Mouse (Mus musculus) midbrain, postnatal 0 days (tissue): ENCODE results near the gene Atp5f1. TPM values are rescaled to one million over a fixed set of nuclear protein-coding genes. Genes with fewer than 3 reads are reported as not detected.

Source experiments
- ATAC-seq: fragments of 200-750 bp; cut with Nextera tagmentation; 2 replicates; pipeline ENCODE4 v1.8.0; 2017; ENCODE audit warnings: moderate number of reproducible peaks, mild to moderate bottlenecking, moderate TSS enrichment, moderate library complexity; ENCODE audit not compliant: low FRiP score
- DNase-seq: peaks from one replicate; pipeline ENCODE4 v3.0.0-alpha.2; 2015; ENCODE audit warnings: low spot score
- H3K27ac ChIP-seq: fragments of 300-500 bp; sonication (generic); 2 replicates; pipeline ENCODE4 v1.5.1; 2014; ENCODE audit warnings: low read depth, mild to moderate bottlenecking, low read length, mixed read lengths
- H3K27me3 ChIP-seq: fragments of 300-500 bp; sonication (generic); 2 replicates; pipeline ENCODE4 v1.6.1; 2014; ENCODE audit warnings: low read length, control low read depth, mixed read lengths; ENCODE audit not compliant: insufficient read depth
- H3K36me3 ChIP-seq: fragments of 300-500 bp; sonication (generic); 2 replicates; pipeline ENCODE4 v1.6.1; 2014; ENCODE audit warnings: low read length, control low read depth, mixed read lengths; ENCODE audit not compliant: insufficient read depth
- H3K4me1 ChIP-seq: fragments of 300-500 bp; sonication (generic); 2 replicates; pipeline ENCODE4 v1.6.1; 2014; ENCODE audit warnings: mild to moderate bottlenecking, control low read depth, antibody characterized with exemption, low read length, mixed read lengths; ENCODE audit not compliant: insufficient read depth
- H3K4me2 ChIP-seq: fragments of 300-500 bp; sonication (generic); 2 replicates; pipeline ENCODE4 v1.6.1; 2014; ENCODE audit warnings: low read depth, mild to moderate bottlenecking, low read length, mixed read lengths; ENCODE audit not compliant: poor library complexity, severe bottlenecking
- H3K4me3 ChIP-seq: fragments of 300-500 bp; sonication (generic); 2 replicates; pipeline ENCODE4 v1.5.1; 2014; ENCODE audit warnings: low read depth, mild to moderate bottlenecking, low read length, moderate library complexity
- H3K9ac ChIP-seq: fragments of 300-500 bp; sonication (generic); replicated peaks from 2 replicates; pipeline ENCODE4 v1.6.1; 2014; ENCODE audit warnings: mild to moderate bottlenecking, low read length, moderate library complexity, mixed read lengths; ENCODE audit not compliant: poor library complexity, severe bottlenecking
- H3K9me3 ChIP-seq: fragments of 300-500 bp; sonication (generic); 2 replicates; pipeline ENCODE4 v1.6.1; 2016; ENCODE audit warnings: low read length, control low read depth
- CTCF ChIP-seq: IDR thresholded peaks from 2 replicates; pipeline ENCODE4 v1.5.1; 2016; ENCODE audit warnings: antibody characterized with exemption, mild to moderate bottlenecking
- WGBS: fragments of 180-500 bp; shearing (Covaris S2); extraction: QIAGEN DNeasy Blood & Tissue Kit; methylation state at CpG from one replicate; pipeline ENCODE4 v1.1.7; 2014; 5-methylcytosine and 5-hydroxymethylcytosine counted together
- polyA plus RNA-seq: library from polyadenylated mRNA; unstranded; fragments of >200 nt; fragmentation: Nextera tagmentation; extraction: Ambion mirVana; gene quantifications from 2 replicates; pipeline ENCODE4 v1.2.1, GENCODE M21; 2015
- total RNA-seq: library from RNA; depleted of rRNA; stranded (reverse); fragments of >200 nt; gene quantifications from 2 replicates; pipeline ENCODE4 v1.2.3, GENCODE M21; 2014

The Atp5f1 gene
- total and polyA plus RNA-seq, 2 experiments from 2014 or later = 239 to 539 TPM

DNA sequence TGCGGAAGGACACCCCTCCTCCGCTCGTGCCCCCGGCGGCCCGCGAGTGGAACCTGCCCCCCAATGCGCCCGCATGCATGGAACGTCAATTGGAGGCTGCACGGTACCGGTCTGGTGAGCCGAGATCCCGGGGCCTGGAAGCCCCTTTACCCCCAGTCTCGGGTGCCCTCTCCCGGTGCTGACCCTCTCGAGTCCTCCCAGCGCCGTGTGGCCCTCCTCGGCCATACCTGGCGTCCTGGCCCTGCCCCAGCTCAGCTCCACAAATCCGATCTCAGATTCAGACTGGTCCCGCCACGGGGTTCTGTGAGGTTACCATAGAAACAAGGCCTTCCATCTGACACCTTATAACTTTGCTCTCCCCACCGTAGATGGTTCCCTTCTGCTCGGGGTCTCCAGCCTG lies 314 bp downstream of the Atp5f1 start:
- Histone ChIP-seq H3K36me3 (peaks cover 28% of the 10 kb centered on the region), H3K4me3 (peak overlapping the region; percentile 95), H3K9ac (peak overlapping the region; percentile 91), H3K9me3 (no peaks in the 10 kb centered on the region), H3K4me2 (peak overlapping the region; percentile 73), H3K27ac (peak overlapping the region; percentile 85), H3K4me1 (0 out of 2 replicates have a peak, but pooled peaks cover 4% of the 10 kb centered on the region), H3K27me3 (no peaks in the 10 kb centered on the region)
- DNase-seq (peak; percentile 57), ATAC-seq (peak; percentile 67)
- under 1% methylated on average over 23 of the region's 26 CpGs for WGBS
- no peak; the same call in 1 of the 2 replicates for TF ChIP-seq CTCF

DNA sequence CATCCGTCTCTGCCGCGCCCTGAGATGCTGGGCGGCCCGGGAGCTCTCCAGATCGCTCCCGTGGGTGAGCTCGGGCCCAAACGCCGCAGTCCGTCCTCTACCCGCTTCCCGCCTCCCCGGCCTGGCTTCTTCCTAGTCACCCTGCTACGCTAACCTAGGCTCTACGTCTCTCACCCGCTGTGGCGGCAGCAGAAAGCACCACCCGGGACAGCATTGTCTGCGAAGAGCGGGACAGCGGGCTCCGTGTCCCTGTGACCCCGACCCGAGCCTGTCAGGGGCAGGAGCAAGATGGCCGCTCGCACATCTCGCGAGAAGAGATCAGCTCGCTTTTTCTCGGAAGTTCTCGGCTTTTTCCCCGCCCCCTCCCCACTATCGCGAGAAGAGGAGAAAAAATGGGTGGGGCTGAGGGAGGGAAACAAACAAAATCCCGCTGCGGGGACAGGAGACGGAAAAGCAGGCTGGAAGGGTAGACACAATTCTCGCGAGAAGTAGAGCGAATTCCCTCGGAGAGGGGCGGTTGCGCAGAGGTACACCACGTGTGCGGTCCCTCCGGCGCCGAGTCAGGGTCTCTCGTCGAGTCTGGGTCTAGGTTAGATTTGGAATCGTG lies 822 bp downstream of the Atp5f1 start, which contains the start of gene Wdr77:
TSS of gene Wdr77 (plus strand) at position 396 of the 607 bp plus-strand sequence.
- WGBS = under 1% methylated on average over 50 of the region's 52 CpGs
- Histone ChIP-seq H3K27me3 (no peaks in the 10 kb centered on the region), H3K9me3 (no peaks in the 10 kb centered on the region), H3K36me3 (peaks cover 24% of the 10 kb centered on the region), H3K27ac (peak within 1 kb of the TSS; percentile 86), H3K4me3 (peak within 1 kb of the TSS; percentile 95), H3K4me2 (peak within 1 kb of the TSS; percentile 73), H3K9ac (peak within 1 kb of the TSS; percentile 99), H3K4me1 (0 out of 2 replicates have a peak, but pooled peaks cover 4% of the 10 kb centered on the region)
- ATAC-seq (peak; percentile 97), DNase-seq (peak; percentile 99)
- TF ChIP-seq CTCF = no peak

DNA sequence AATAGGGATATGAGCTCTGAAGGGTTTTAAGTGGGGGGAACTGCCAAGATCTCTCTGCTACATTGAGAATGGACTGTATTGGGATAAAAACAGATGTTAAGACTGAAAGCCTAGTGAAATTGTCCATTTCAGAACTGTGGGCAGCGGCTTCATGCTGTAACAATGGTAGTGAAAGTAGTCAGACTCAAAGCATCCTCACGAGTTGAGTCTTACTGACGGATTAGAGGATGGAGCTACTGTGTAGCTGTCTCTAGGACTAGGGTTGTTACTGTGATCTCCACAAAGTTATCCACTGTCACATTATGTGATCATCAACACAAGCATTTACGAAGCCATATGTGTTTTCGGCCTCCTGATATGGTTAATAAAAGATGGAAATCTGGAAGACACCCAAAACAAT lies 1.7 kb downstream of the Atp5f1 start:
- WGBS = 40% methylated on average over 5 of the region's 5 CpGs
- ATAC-seq (no peak), DNase-seq (no peak)
- Histone ChIP-seq H3K27me3 (no peaks in the 10 kb centered on the region), H3K4me2 (peak overlapping the region; percentile 50), H3K9me3 (no peaks in the 10 kb centered on the region), H3K36me3 (peaks cover 21% of the 10 kb centered on the region), H3K27ac (peak overlapping the region; percentile 86; the same call in 1 of the 2 replicates), H3K4me1 (0 out of 2 replicates have a peak, but pooled peaks cover 4% of the 10 kb centered on the region), H3K4me3 (peak overlapping the region; percentile 95), H3K9ac (peak overlapping the region; percentile 99)
- TF ChIP-seq CTCF = no peak

DNA sequence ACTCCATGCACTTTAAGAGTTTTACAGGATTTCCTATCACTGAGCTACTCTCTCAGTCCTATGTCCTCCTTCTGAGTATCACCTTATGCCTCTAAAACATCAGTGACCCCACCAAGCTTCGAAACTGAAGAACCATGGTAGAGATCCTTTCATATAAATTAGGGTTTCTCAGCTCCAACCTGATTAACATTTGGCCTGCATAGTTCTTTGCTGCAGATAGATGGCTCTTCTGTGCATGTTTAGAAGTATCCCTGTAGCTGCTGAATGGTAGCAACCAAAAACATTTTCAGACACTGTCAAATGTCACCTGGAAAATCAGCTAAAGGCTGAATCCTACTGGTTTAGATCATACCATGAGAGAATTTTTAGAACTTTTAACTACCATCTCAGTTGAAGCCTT lies 2.7 kb downstream of the Atp5f1 start:
- no peak overlapping the region for H3K4me3 ChIP-seq
- H3K4me1 ChIP-seq = 0 out of 2 replicates have a peak, but pooled peaks cover 4% of the 10 kb centered on the region
- H3K27ac ChIP-seq = no peak overlapping the region
- TF ChIP-seq CTCF = peak; percentile 60
- no peak overlapping the region for H3K4me2 ChIP-seq
- no peak for DNase-seq
- 0 out of 2 replicates have a peak overlapping the region, but pooled peaks have one; percentile 19 for H3K9ac ChIP-seq
- H3K27me3 ChIP-seq = no peaks in the 10 kb centered on the region
- no peaks in the 10 kb centered on the region for H3K9me3 ChIP-seq
- no peak for ATAC-seq
- 92% methylated on average over 1 of the region's 1 CpGs for WGBS
- peaks cover 15% of the 10 kb centered on the region for H3K36me3 ChIP-seq

DNA sequence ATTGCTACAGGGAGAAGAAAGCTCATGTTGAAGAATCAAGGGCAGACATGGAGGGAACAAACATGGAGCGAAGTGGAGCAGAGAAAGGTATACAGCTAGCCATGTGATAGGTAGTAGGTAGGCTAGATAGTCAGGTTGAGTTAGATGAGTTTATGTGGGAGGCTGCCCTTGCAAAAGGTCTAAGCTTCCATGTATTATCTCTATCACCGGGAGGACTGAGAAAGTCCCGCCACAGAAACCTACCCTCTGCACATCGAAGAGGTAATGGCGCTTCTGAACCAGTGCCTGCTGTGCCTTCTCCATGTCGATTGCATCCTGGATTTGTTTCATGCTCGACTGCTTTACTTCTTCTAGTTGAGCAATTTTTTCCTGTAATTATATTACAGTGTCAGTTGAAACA lies 8.6 kb downstream of the Atp5f1 start:
- TF ChIP-seq CTCF = no peak
- Histone ChIP-seq H3K4me2 (no peak overlapping the region), H3K4me1 (no peaks in the 10 kb centered on the region), H3K27me3 (no peaks in the 10 kb centered on the region), H3K9ac (no peak overlapping the region), H3K27ac (no peak overlapping the region), H3K4me3 (no peak overlapping the region), H3K36me3 (peaks cover 27% of the 10 kb centered on the region), H3K9me3 (no peaks in the 10 kb centered on the region)
- DNase-seq (no peak), ATAC-seq (no peak)
- 94% methylated on average over 7 of the region's 7 CpGs for WGBS

DNA sequence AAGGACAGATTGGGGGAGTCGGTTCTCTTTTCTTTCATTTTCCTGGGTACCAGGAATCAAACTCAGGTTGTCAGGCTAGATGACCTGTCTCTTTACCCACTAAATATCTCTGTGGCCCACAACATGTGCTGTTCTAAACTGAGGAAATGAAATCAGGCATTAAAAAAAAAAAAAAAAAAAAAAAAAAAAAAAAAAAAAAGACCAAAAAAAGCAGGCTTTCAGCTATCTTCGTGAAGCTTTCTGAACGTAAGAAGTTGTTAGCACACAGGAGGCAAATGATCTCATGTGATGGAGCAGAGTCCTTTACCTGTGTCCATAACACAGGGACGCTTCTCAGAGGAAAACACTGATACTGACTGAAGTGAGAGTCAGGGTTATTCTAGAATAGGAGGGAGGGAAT lies 23.8 kb downstream of the Atp5f1 start:
- peaks cover 5% of the 10 kb centered on the region; the same call in 1 of the 2 replicates for H3K36me3 ChIP-seq
- ATAC-seq = no peak
- H3K27me3 ChIP-seq = no peaks in the 10 kb centered on the region
- no peaks in the 10 kb centered on the region for H3K4me1 ChIP-seq
- no peak for DNase-seq
- no peaks in the 10 kb centered on the region for H3K9me3 ChIP-seq
- 94% methylated on average over 4 of the region's 4 CpGs for WGBS
- no peak overlapping the region for H3K9ac ChIP-seq
- H3K4me3 ChIP-seq = no peak overlapping the region
- no peak overlapping the region for H3K4me2 ChIP-seq
- no peak for TF ChIP-seq CTCF
- no peak overlapping the region for H3K27ac ChIP-seq
